Mouse (Mus musculus): ENCODE data around the gene Slc38a2. TPM values are rescaled to one million over a fixed set of nuclear protein-coding genes. Genes with fewer than 3 reads are reported as not detected.

The Slc38a2 gene
- polyA plus RNA-seq, 1 experiment from 2014 or later: 117 TPM

- Histone ChIP-seq H3K9me3 (no peaks in the 10 kb centered on the region), H3K4me1 (peaks cover 15% of the 10 kb centered on the region), H3K4me2 (no peak overlapping the region), H3K4me3 (no peak overlapping the region), H3K9ac (no peak overlapping the region), H3K27ac (no peak overlapping the region), H3K27me3 (no peaks in the 10 kb centered on the region), H3K36me3 (no peaks in the 10 kb centered on the region)
- WGBS: 87% methylated on average over 2 of the region's 2 CpGs
- no peak for ATAC-seq (ENCODE audit: insufficient number of reproducible peaks, low FRiP score, low TSS enrichment, low read depth)
Observed at GRCm38 (mm10) chr15:96707936-96708335, 8.4 kb upstream of the Slc38a2 start.

DNA sequence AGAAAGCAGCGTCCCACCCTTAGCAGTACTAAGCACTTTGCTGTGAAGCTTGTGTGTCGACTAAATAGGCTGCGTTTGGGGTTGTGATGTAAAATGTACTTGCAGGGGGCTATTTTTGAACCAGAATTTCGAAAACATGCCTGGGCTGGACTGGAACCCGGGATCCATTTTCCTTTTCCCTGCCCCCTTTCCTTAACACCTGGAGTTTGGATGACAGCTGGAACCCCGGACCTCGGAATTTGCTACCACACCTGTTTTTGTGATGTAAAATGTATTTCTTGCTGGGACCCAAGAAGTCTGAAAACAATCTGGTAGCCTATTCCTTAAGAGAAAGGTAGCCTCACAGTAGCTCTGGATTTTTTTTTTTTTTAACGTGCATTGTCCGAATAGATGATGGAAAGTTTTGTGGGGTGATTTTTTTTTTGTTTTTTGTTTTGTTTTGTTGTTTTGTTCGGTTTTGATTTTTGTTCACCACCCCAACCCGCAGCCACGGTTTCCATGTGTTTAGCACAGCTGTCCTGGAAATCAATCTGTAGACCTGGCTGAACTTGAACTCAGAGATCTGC is 3.0 kb upstream of the Slc38a2 start:
- Histone ChIP-seq H3K27ac (no peak overlapping the region), H3K9ac (no peak overlapping the region), H3K4me3 (no peak overlapping the region), H3K27me3 (no peaks in the 10 kb centered on the region), H3K36me3 (no peaks in the 10 kb centered on the region), H3K9me3 (no peaks in the 10 kb centered on the region), H3K4me1 (peaks cover 10% of the 10 kb centered on the region), H3K4me2 (no peak overlapping the region)
- WGBS: 72% methylated on average over 12 of the region's 12 CpGs
- no peak for ATAC-seq (ENCODE audit: insufficient number of reproducible peaks, low FRiP score, low TSS enrichment, low read depth)

DNA sequence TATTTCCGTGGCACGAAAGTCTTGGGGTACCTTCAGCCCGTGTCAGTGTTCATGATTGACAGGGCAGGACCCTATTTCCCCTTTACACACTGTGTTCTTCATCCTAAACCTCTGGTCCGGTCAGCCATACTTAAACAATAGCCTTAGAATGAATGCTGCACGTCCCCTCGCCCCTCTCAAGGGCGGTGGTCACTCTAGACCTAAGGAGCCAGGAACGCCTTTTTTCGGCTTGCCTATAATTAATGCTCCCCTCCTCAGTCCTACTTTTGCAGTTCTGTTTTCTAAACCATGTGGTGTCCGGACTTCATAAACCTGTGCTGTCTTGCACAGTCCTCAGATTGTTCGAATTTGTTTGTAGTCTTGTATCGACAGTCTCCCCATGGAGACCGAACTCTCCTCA is 1.2 kb upstream of the Slc38a2 start:
- WGBS: 37% methylated on average over 13 of the region's 13 CpGs
- Histone ChIP-seq H3K9ac (no peak overlapping the region), H3K27ac (peak overlapping the region; percentile 99)

GRCm38 (mm10) chr15:96698658-96699448 is 677 bp downstream of the Slc38a2 start:
- Histone ChIP-seq H3K36me3 (peaks cover 31% of the 10 kb centered on the region), H3K9ac (peak overlapping the region; percentile 98), H3K9me3 (no peaks in the 10 kb centered on the region), H3K27me3 (no peaks in the 10 kb centered on the region), H3K27ac (peak overlapping the region; percentile 99), H3K4me3 (peak overlapping the region; percentile 81), H3K4me1 (peaks cover 42% of the 10 kb centered on the region), H3K4me2 (peak overlapping the region; percentile 76)
- peak; percentile 71 for ATAC-seq (ENCODE audit: insufficient number of reproducible peaks, low FRiP score, low TSS enrichment, low read depth)
- under 1% methylated on average over 81 of the region's 101 CpGs for WGBS

More for the DNA sequence above, 1.2 kb upstream of the Slc38a2 start:
- ATAC-seq (ENCODE audit: insufficient number of reproducible peaks, low FRiP score, low TSS enrichment, low read depth): no peak
- Histone ChIP-seq H3K4me3 (peak overlapping the region; percentile 81), H3K4me1 (peaks cover 27% of the 10 kb centered on the region), H3K36me3 (peaks cover 13% of the 10 kb centered on the region; the same call in 1 of the 2 replicates), H3K9me3 (no peaks in the 10 kb centered on the region), H3K27me3 (no peaks in the 10 kb centered on the region), H3K4me2 (peak overlapping the region; percentile 55; the same call in 1 of the 2 replicates)

DNA sequence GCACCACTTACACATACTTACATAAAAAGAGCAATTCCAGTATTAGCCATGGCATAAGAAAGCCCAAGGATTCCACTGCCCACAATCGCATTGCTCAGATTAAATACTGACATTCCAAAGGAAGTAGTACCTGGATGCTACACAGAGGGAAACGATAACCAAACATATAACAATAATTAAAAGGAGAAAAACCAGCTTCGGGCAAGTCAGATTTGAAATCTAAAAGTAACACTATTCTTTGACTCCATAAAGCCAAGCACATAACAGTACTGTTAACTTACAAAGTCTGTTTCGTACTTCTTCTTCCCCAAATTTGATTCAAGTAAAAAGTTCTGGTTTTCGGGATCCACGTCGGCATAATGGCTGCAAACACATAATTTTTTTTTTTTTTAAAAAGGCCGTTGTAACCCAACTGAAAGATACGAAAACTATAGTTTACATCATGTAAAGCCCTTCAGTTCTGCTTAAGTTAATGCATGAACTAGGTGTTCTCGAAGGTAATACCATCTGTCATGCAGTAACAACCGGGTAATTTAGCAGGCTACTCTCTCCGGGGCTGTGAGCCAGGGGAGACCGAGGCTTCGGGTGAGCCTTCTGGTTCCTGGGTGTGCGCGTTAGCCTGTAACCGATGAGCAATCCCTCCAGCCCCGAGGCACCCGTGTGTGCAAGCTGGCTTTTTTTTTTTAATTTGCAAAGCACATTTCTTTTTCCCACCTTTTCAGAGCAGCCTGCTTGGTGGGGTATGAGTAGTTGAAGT is 1.5 kb downstream of the Slc38a2 start:
- no peaks in the 10 kb centered on the region for H3K9me3 ChIP-seq
- ATAC-seq (ENCODE audit: insufficient number of reproducible peaks, low FRiP score, low TSS enrichment, low read depth): no peak
- H3K27ac ChIP-seq: peak overlapping the region; percentile 99
- peak overlapping the region; percentile 76 for H3K4me2 ChIP-seq
- peaks cover 50% of the 10 kb centered on the region for H3K4me1 ChIP-seq
- H3K9ac ChIP-seq: peak overlapping the region; percentile 48
- H3K4me3 ChIP-seq: peak overlapping the region; percentile 81
- H3K36me3 ChIP-seq: peaks cover 39% of the 10 kb centered on the region
- H3K27me3 ChIP-seq: no peaks in the 10 kb centered on the region
- 7% methylated on average over 19 of the region's 19 CpGs for WGBS

DNA sequence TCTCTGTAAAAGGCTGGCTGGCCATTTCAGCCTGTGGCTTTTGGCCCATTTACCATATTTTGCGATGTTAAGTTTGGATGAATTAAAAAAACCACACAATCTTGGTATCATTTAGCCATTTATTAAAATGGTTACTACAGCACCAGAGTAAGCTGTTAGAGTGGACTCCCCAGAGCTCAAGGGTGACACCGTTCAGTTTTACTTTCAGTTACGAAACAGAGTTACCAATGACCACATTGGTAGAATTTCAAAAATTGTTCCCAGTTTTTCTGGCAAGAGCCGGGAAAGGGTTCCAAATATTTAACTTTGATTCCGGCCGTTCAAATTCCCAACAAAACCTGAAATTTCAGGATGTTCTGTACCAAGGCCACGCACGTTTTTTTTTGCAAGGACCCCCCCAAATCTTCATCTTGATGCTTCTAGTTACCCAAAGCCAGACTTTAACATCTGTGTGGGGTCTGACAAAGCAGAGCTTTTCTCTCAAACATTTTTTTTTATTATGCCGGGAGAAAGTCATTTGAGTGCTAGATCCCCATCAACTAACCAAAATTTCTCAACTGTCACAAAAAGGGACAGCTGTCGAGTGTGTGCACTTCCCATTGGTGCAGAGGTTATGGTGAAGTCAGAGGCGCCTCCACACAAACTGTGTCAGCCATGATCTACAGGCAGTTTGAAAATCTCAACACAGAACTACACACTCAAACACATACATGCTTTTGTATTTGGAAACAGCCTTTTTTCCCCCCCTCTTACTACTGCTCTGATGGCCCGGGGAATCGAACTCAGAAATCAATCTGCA is 2.8 kb downstream of the Slc38a2 start:
- H3K9me3 ChIP-seq: no peaks in the 10 kb centered on the region
- H3K36me3 ChIP-seq: peaks cover 53% of the 10 kb centered on the region
- H3K4me3 ChIP-seq: peak overlapping the region; percentile 81
- ATAC-seq (ENCODE audit: insufficient number of reproducible peaks, low FRiP score, low TSS enrichment, low read depth): no peak
- peaks cover 50% of the 10 kb centered on the region for H3K4me1 ChIP-seq
- WGBS: 42% methylated on average over 13 of the region's 13 CpGs
- H3K27me3 ChIP-seq: no peaks in the 10 kb centered on the region
- H3K27ac ChIP-seq: no peak overlapping the region
- H3K4me2 ChIP-seq: peak overlapping the region; percentile 76
- 0 out of 2 replicates have a peak overlapping the region, but pooled peaks have one; percentile 48 for H3K9ac ChIP-seq

DNA sequence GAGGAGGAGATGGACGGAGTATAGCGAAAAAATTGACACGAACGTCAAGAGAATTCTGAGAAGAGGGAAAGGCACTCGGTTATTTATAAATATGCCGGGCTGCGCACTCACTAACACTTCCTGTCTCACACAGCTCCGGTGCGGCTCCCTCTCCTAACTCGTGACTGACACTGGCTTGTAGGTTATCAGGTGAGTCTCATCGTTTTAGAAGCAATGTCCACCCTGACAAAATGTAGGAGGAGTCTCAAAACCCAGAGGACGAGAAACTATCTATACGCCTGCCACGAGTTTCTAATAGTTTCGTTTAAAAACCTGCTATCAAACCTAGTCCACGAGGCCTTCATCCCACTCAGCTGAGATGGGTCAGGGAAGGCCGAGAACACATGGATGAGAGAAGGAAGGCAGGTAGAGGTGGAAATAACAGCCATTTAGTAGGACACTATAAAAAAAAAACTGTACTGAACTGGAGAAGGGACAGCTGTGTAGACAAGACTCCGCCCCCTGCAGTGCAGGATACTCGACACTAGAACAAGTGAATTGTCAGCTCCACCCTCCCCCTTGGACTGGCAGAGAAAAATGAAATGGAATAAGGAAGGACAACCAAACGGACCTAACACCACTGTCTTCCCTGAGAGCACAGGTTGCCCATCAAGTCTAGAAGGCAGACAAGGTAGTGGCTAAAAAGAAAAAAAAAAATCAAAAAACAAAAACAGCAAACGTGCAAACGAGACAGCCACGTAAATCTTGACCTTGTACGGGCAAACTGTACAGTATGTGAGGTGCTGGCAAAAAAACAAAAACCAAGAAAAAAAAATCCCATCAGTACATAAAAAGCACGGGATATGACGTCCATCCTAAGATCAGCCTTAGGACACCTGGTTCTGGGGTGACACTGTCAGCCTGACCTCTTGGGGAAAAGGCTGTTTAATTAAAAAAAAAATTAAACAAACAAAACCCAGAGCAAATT is 3.8 kb downstream of the Slc38a2 start:
- Histone ChIP-seq H3K27ac (no peak overlapping the region), H3K9me3 (no peaks in the 10 kb centered on the region), H3K27me3 (no peaks in the 10 kb centered on the region), H3K9ac (no peak overlapping the region), H3K36me3 (peaks cover 62% of the 10 kb centered on the region), H3K4me1 (peaks cover 47% of the 10 kb centered on the region), H3K4me2 (peak overlapping the region; percentile 76), H3K4me3 (peak overlapping the region; percentile 81)
- WGBS: 67% methylated on average over 26 of the region's 26 CpGs
- ATAC-seq (ENCODE audit: insufficient number of reproducible peaks, low FRiP score, low TSS enrichment, low read depth): no peak

- H3K9ac ChIP-seq: no peak overlapping the region
- H3K36me3 ChIP-seq: peaks cover 70% of the 10 kb centered on the region
- no peak overlapping the region for H3K4me2 ChIP-seq
- H3K9me3 ChIP-seq: no peaks in the 10 kb centered on the region
- WGBS: 91% methylated on average over 7 of the region's 7 CpGs
- H3K27ac ChIP-seq: no peak overlapping the region
- peaks cover 44% of the 10 kb centered on the region for H3K4me1 ChIP-seq
- H3K27me3 ChIP-seq: no peaks in the 10 kb centered on the region
- no peak for ATAC-seq (ENCODE audit: insufficient number of reproducible peaks, low FRiP score, low TSS enrichment, low read depth)
- no peak overlapping the region for H3K4me3 ChIP-seq
Observed at GRCm38 (mm10) chr15:96694988-96695387, 4.5 kb downstream of the Slc38a2 start.

- H3K9me3 ChIP-seq: no peaks in the 10 kb centered on the region
- peaks cover 79% of the 10 kb centered on the region for H3K36me3 ChIP-seq
- 76% methylated on average over 14 of the region's 14 CpGs for WGBS
- H3K9ac ChIP-seq: no peak overlapping the region
- H3K4me1 ChIP-seq: peaks cover 48% of the 10 kb centered on the region
- no peak overlapping the region for H3K4me3 ChIP-seq
- peak overlapping the region; percentile 64; the same call in 1 of the 2 replicates for H3K27ac ChIP-seq
- ATAC-seq (ENCODE audit: insufficient number of reproducible peaks, low FRiP score, low TSS enrichment, low read depth): no peak
- H3K4me2 ChIP-seq: no peak overlapping the region
- H3K27me3 ChIP-seq: no peaks in the 10 kb centered on the region
Observed at GRCm38 (mm10) chr15:96693688-96694087, 5.8 kb downstream of the Slc38a2 start.

DNA sequence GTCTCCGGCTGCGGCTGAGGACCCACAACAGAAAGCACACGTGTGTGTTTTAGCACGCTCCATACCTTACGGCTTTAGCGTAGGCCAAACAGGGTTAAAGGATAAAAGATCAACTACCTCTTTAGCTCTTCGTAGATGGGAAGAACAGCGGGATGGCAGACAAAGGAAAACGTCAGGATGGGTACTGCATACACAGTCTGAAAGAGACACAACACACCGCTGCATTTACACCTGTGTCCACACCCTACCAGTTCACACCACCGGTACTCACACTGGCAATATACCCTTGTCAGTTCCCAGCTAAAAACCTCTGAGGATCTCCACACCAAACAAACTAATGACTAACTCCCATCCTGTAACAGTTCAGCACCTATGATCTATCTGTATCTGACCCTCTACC is 7.1 kb downstream of the Slc38a2 start:
- Histone ChIP-seq H3K36me3 (peaks cover 89% of the 10 kb centered on the region), H3K4me2 (no peak overlapping the region), H3K27me3 (no peaks in the 10 kb centered on the region), H3K9ac (no peak overlapping the region), H3K4me3 (no peak overlapping the region), H3K27ac (no peak overlapping the region), H3K4me1 (peaks cover 47% of the 10 kb centered on the region), H3K9me3 (no peaks in the 10 kb centered on the region)
- WGBS: 89% methylated on average over 11 of the region's 11 CpGs
- no peak for ATAC-seq (ENCODE audit: insufficient number of reproducible peaks, low FRiP score, low TSS enrichment, low read depth)

Measured in limb, embryonic 15.5 days (tissue).